Mouse (Mus musculus) E14TG2a.4 (cell line): ENCODE data around the gene Mindy3.

Source experiments
- H3K27me3 ChIP-seq: 2 replicates; pipeline ENCODE4 v1.6.1; 2014; ENCODE audit warnings: low read length, control low read depth; ENCODE audit not compliant: insufficient read depth
- H3K36me3 ChIP-seq: 2 replicates; pipeline ENCODE4 v1.6.1; 2014; ENCODE audit warnings: low read length, control low read depth; ENCODE audit not compliant: insufficient read depth
- H3K4me1 ChIP-seq: replicated peaks from 2 replicates; pipeline ENCODE4 v1.6.1; 2014; ENCODE audit warnings: low read depth, low read length, control low read depth
- H3K4me3 ChIP-seq: replicated peaks from 2 replicates; pipeline ENCODE4 v1.5.1; 2014; ENCODE audit warnings: mild to moderate bottlenecking, low read length
- H3K9me3 ChIP-seq: 2 replicates; pipeline ENCODE4 v1.6.1; 2014; ENCODE audit warnings: low read length, control low read depth
- CTCF ChIP-seq: conservative IDR thresholded peaks from 2 replicates; pipeline ENCODE4 v1.5.1; 2014; ENCODE audit warnings: low read length
- NANOG ChIP-seq: IDR thresholded peaks from 2 replicates; pipeline ENCODE4 v1.6.1; 2014; ENCODE audit warnings: borderline replicate concordance, low read length, mixed read lengths
- POU5F1 ChIP-seq: IDR thresholded peaks from 2 replicates; pipeline ENCODE4 v1.6.1; 2014; ENCODE audit warnings: low read length, borderline replicate concordance

Mindy3 gene

GRCm38 (mm10) chr2:12325868-12326267 is 93.4 kb downstream of the Mindy3 start:
- no peaks in the 10 kb centered on the region for H3K36me3 ChIP-seq
- H3K9me3 ChIP-seq, result peaks cover 4% of the 10 kb centered on the region; the same call in 1 of the 2 replicates
- H3K27me3 ChIP-seq, result no peaks in the 10 kb centered on the region
- H3K4me3 ChIP-seq, result no peak overlapping the region
- H3K4me1 ChIP-seq, result peaks cover 21% of the 10 kb centered on the region
- no peak for TF ChIP-seq CTCF

DNA sequence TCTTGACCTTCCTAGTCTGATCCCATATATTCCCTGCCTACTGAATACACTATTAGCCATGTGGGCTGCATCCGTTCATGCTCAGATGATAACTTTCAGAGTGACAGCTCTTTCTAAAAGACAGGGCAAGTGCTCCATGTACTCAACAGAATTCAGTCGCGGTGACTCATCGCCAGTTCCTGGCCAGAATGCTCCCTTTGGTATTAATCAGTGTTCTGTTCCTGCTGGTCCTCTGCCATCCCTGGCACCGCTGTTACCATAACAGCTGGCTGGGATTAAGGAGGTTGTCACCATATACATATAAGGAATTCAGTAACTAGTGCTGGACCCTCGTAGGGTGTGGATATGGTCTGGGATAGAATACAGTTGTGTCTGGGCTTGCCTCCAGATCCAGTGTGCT is 93.9 kb downstream of the Mindy3 start:
- Histone ChIP-seq H3K9me3 (peaks cover 4% of the 10 kb centered on the region; the same call in 1 of the 2 replicates), H3K27me3 (no peaks in the 10 kb centered on the region), H3K36me3 (no peaks in the 10 kb centered on the region), H3K4me3 (no peak overlapping the region), H3K4me1 (peaks cover 21% of the 10 kb centered on the region)
- TF ChIP-seq CTCF, result no peak
- no peak for TF ChIP-seq POU5F1

GRCm38 (mm10) chr2:12320914-12321313 is 98.4 kb downstream of the Mindy3 start:
- Histone ChIP-seq H3K27me3 (no peaks in the 10 kb centered on the region), H3K9me3 (peaks cover 4% of the 10 kb centered on the region; the same call in 1 of the 2 replicates), H3K4me3 (no peak overlapping the region), H3K4me1 (no peaks in the 10 kb centered on the region), H3K36me3 (no peaks in the 10 kb centered on the region)
- TF ChIP-seq CTCF, result no peak
- TF ChIP-seq NANOG, result no peak
- TF ChIP-seq POU5F1, result no peak

DNA sequence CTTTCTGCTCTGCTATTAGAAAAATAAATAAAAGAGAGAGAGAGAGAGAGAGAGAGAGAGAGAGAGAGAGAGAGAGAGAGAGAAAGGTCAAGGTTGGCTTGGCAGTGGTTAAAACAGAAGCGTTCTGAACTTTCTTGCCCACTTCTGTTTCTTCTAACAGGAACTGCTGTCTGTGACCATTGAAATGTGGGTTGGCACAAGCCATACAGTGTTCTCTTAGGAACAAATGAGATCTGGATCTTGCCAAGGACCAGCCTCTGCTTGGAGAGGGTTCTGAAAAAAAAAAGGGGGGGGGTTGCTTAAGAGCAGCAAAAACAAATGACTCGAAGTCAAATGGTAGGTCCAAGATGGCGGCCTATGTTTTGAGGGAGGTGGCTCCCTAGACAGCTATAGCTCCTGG is 100.6 kb downstream of the Mindy3 start:
- peaks cover 9% of the 10 kb centered on the region for H3K9me3 ChIP-seq
- H3K27me3 ChIP-seq, result no peaks in the 10 kb centered on the region
- H3K36me3 ChIP-seq, result no peaks in the 10 kb centered on the region
- no peak overlapping the region for H3K4me3 ChIP-seq
- H3K4me1 ChIP-seq, result no peaks in the 10 kb centered on the region
- TF ChIP-seq POU5F1, result no peak
- TF ChIP-seq NANOG, result no peak
- TF ChIP-seq CTCF, result no peak

DNA sequence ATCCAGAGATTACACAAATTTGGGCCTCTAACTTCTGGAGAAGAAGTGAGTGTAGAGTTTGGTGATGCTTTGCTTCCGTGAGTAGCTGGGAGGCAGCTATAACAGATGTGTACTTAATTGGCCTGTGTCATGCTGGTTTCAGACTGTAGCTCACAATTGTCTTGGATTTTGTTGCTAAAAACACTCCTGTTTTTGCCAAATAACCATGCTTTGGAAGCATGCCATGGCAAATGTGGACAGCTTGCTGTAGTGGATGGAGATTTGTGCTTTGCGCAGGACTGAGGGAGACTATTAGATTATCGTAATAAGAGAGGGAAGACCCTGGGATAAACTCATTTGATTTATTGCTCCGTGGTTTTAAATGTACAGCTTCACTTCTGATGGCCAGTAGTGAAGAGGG is 101.2 kb downstream of the Mindy3 start:
- Histone ChIP-seq H3K4me1 (no peaks in the 10 kb centered on the region), H3K9me3 (peaks cover 9% of the 10 kb centered on the region), H3K4me3 (no peak overlapping the region), H3K27me3 (no peaks in the 10 kb centered on the region), H3K36me3 (no peaks in the 10 kb centered on the region)
- TF ChIP-seq POU5F1 (no peak), NANOG (no peak), CTCF (no peak)

DNA sequence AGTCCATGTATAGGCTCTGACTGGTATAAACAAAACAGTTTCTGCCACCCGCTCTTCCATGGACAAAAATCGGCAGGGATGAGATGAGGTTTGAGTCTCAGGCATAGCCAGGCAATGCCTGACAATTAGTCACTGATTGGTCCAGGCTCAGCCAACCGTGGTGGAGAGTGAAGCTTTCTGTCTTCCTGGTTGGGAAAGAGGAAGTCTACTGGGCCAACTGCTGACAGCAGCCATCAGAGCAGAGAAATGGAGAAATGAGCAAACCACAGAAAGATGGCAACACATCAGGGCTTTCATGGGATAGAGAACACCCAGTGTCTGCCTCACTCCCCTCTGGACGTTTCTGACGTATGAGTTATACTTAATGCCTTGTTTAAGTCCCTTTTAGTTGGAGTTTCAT is 101.9 kb downstream of the Mindy3 start:
- H3K27me3 ChIP-seq, result no peaks in the 10 kb centered on the region
- H3K36me3 ChIP-seq, result no peaks in the 10 kb centered on the region
- peaks cover 5% of the 10 kb centered on the region for H3K9me3 ChIP-seq
- no peak overlapping the region for H3K4me3 ChIP-seq
- TF ChIP-seq CTCF, result no peak
- no peak for TF ChIP-seq NANOG
- no peak for TF ChIP-seq POU5F1
- no peaks in the 10 kb centered on the region for H3K4me1 ChIP-seq

GRCm38 (mm10) chr2:12316361-12316760 is 102.9 kb downstream of the Mindy3 start:
- no peak for TF ChIP-seq NANOG
- no peak for TF ChIP-seq CTCF
- no peak for TF ChIP-seq POU5F1
- Histone ChIP-seq H3K9me3 (peaks cover 5% of the 10 kb centered on the region), H3K27me3 (no peaks in the 10 kb centered on the region), H3K4me3 (no peak overlapping the region), H3K4me1 (no peaks in the 10 kb centered on the region), H3K36me3 (no peaks in the 10 kb centered on the region)

DNA sequence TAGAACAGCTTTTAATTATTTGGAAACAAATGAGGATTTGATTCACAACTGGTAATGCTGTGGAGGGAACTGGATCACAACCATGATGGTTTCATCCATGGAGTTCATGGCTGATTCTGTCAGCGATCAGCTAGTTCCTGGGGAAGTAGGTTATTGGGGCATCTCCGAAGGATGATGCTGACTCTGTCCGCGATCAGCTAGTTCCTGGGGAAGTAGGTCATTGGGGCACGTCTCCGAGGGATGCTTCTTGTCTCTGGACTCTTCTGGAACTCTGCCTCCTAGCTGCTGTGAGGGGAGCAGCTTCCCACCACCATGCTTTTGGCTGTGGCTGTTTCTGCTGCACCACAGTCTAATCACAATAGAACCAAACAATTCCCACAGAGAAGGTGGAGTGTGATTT is 105.2 kb downstream of the Mindy3 start:
- Histone ChIP-seq H3K4me1 (no peaks in the 10 kb centered on the region), H3K36me3 (no peaks in the 10 kb centered on the region), H3K9me3 (peaks cover 5% of the 10 kb centered on the region), H3K4me3 (no peak overlapping the region), H3K27me3 (no peaks in the 10 kb centered on the region)
- TF ChIP-seq NANOG (no peak), POU5F1 (no peak), CTCF (no peak)

GRCm38 (mm10) chr2:12308466-12308865 is 110.8 kb downstream of the Mindy3 start:
- Histone ChIP-seq H3K9me3 (no peaks in the 10 kb centered on the region), H3K36me3 (no peaks in the 10 kb centered on the region), H3K4me3 (no peak overlapping the region), H3K27me3 (no peaks in the 10 kb centered on the region), H3K4me1 (no peaks in the 10 kb centered on the region)
- TF ChIP-seq CTCF (no peak), NANOG (no peak), POU5F1 (no peak)
